Mouse (Mus musculus) erythroblast, embryonic 14.5 days (primary cell): ENCODE results near the gene Etv5.

Experiments
- GATA1 ChIP-seq: IDR thresholded peaks from 2 replicates; pipeline ENCODE4 v1.6.1; 2012; ENCODE audit warnings: low read length, inconsistent platforms, mixed read lengths
- TAL1 ChIP-seq: IDR thresholded peaks from 3 replicates; pipeline ENCODE4 v1.6.1; 2012; ENCODE audit warnings: low read length, inconsistent platforms, mixed read lengths

DNA sequence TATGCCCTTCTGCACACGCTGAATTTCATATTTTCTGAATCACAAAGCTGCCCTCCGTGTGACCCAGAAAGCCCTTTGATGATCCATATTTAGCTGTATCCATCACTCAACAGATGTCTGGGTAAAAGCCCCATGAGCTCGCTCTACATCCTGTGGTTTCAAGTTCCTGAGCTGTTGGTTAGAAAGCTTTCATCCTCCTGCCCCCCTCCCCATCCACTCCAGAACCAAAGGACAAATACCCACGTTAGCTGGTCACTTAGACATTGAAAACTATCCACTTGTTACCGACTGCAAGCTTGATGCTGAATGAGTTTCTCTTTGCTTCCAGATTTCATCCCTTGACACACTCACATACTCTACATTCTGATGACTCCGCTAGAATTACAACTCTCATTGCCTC is 22.2 kb upstream of the Etv5 start:
- TF ChIP-seq GATA1 (no peak), TAL1 (no peak)
